10 mouse cellular contexts compared by ENCODE assay signal in the genomic region with DNA sequence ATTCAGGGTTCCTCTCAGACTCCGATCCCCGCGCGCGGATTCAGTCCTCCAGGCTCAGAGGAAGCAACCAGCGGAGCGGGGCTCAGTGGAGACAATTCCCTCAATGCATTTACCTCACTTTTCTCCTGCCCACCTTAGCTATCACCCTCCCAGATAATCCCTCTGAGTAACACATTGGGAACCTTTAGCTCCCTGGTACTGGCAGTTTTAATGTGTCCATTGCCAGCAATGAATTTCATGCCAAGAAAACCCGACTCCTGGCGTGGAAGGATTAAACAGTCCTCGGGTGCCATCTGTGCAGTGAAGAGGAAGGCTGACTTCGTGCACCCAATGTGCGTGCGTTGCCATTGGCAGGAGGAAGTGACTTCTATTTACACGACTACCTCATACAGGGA.
A peak's percentile ranks its signal among the peaks of the same experiment; 100 is the strongest.
DNase-seq lines count a peak whose midpoint lies in the region; ATAC-seq lines count a peak whose summit lies in the region.
"Had no signal": no experiment of that assay in that cellular context is flagged by ENCODE, and none has a peak within 500 bp of the region (broad histone marks: within the 10 kb centered on the region; RNA-seq: fewer than 3 reads in every experiment).

No protein-coding gene starts in this region.

- no peak overlapping the region for H3K27ac ChIP-seq in forebrain, embryonic 11.5 days (ENCODE audit: low read depth, low read length)
- H3K27ac ChIP-seq: heart, embryonic 10.5 days had no signal

- H3K36me3 ChIP-seq in forebrain, embryonic 11.5 days (ENCODE audit: control insufficient read depth, insufficient read depth, low read length): no peaks in the 10 kb centered on the region
- H3K36me3 ChIP-seq: heart, embryonic 10.5 days had no signal

- H3K4me2 ChIP-seq in forebrain, embryonic 11.5 days (ENCODE audit: low read depth, low read length, severe bottlenecking): peak overlapping the region; percentile 32; the same call in 1 of the 2 replicates

- peak; percentile 49 for DNase-seq in layer of hippocampus, adult 9-11 months
- DNase-seq in layer of hippocampus, adult 9-10 months (ENCODE audit: low spot score): no peak
- DNase-seq in forebrain, embryonic 11.5 days (ENCODE audit: low spot score): no peak
- DNase-seq in left cerebral cortex, postnatal 4 days: peak; percentile 68
- peak; percentile 53 for DNase-seq in right cerebral cortex, postnatal 4 days
- DNase-seq in c-Kit-positive CD71-positive TER-119-positive erythroid progenitor cells, embryonic 14.5 days (ENCODE audit: low spot score): no peak
- no peak for DNase-seq in kidney, postnatal 4 days
- no peak for DNase-seq in urinary bladder, postnatal 4 days (ENCODE audit: low spot score in 2 of 2)

- H3K9ac ChIP-seq in forebrain, embryonic 11.5 days (ENCODE audit: low read length): no peak overlapping the region; the same call in 1 of the 2 replicates

- no peaks in the 10 kb centered on the region for H3K9me3 ChIP-seq in forebrain, embryonic 11.5 days (ENCODE audit: control insufficient read depth, low read length)
- H3K9me3 ChIP-seq: G1E; heart, embryonic 10.5 days had no signal

- 13% methylated on average over 14 of the region's 14 CpGs for WGBS in forebrain, embryonic 11.5 days

- H3K4me1 ChIP-seq in forebrain, embryonic 11.5 days (replicated peaks; ENCODE audit: control insufficient read depth, insufficient read depth, low read length): no peaks in the 10 kb centered on the region
- H3K4me1 ChIP-seq: heart, embryonic 10.5 days had no signal

- peak; percentile 45 for ATAC-seq in forebrain, embryonic 11.5 days (replicated peaks; ENCODE audit: low FRiP score)

- intact Hi-C loops in left cerebral cortex, postnatal 4 days (cut with DNase I): no loop called here

- H3K4me3 ChIP-seq in forebrain, embryonic 11.5 days (ENCODE audit: low read depth, low read length): no peak overlapping the region
- H3K4me3 ChIP-seq: heart, embryonic 10.5 days had no signal

- no peaks in the 10 kb centered on the region for H3K27me3 ChIP-seq in forebrain, embryonic 11.5 days (ENCODE audit: control insufficient read depth, insufficient read depth, low read length)

Comparison
In these comparisons a context has a peak if more than half of its experiments do, and no peak if none do; other contexts are left out.
1. DNase-seq: peak in layer of hippocampus, adult 9-11 months (single experiment), left cerebral cortex, postnatal 4 days (single experiment) and right cerebral cortex, postnatal 4 days (single experiment); none in layer of hippocampus, adult 9-10 months (single experiment), forebrain, embryonic 11.5 days (single experiment), c-Kit-positive CD71-positive TER-119-positive erythroid progenitor cells, embryonic 14.5 days (single experiment), kidney, postnatal 4 days (0 of 2) and urinary bladder, postnatal 4 days (0 of 2).